Mouse (Mus musculus) midbrain, postnatal 0 days (tissue): ENCODE measurements around the gene Gm12790. TPM values are rescaled to one million over a fixed set of nuclear protein-coding genes. Genes with fewer than 3 reads are reported as not detected.
A peak's percentile ranks its signal among the peaks of the same experiment; 100 is the strongest.
"Not testable (repeated sequence)": the region's sequence is repeated elsewhere in the genome, so short reads cannot be mapped to it uniquely, and the experiment has no call there.

ENCODE experiments used
- ATAC-seq: fragments of 200-750 bp; cut with Nextera tagmentation; 2 replicates; pipeline ENCODE4 v1.8.0; 2017; ENCODE audit warnings: moderate number of reproducible peaks, mild to moderate bottlenecking, moderate TSS enrichment, moderate library complexity; ENCODE audit not compliant: low FRiP score
- DNase-seq: peaks from one replicate; pipeline ENCODE4 v3.0.0-alpha.2; 2015; ENCODE audit warnings: low spot score
- H3K27ac ChIP-seq: fragments of 300-500 bp; sonication (generic); 2 replicates; pipeline ENCODE4 v1.5.1; 2014; ENCODE audit warnings: low read depth, mild to moderate bottlenecking, low read length, mixed read lengths
- H3K27me3 ChIP-seq: fragments of 300-500 bp; sonication (generic); 2 replicates; pipeline ENCODE4 v1.6.1; 2014; ENCODE audit warnings: low read length, control low read depth, mixed read lengths; ENCODE audit not compliant: insufficient read depth
- H3K36me3 ChIP-seq: fragments of 300-500 bp; sonication (generic); 2 replicates; pipeline ENCODE4 v1.6.1; 2014; ENCODE audit warnings: low read length, control low read depth, mixed read lengths; ENCODE audit not compliant: insufficient read depth
- H3K4me1 ChIP-seq: fragments of 300-500 bp; sonication (generic); 2 replicates; pipeline ENCODE4 v1.6.1; 2014; ENCODE audit warnings: mild to moderate bottlenecking, control low read depth, antibody characterized with exemption, low read length, mixed read lengths; ENCODE audit not compliant: insufficient read depth
- H3K4me2 ChIP-seq: fragments of 300-500 bp; sonication (generic); 2 replicates; pipeline ENCODE4 v1.6.1; 2014; ENCODE audit warnings: low read depth, mild to moderate bottlenecking, low read length, mixed read lengths; ENCODE audit not compliant: poor library complexity, severe bottlenecking
- H3K4me3 ChIP-seq: fragments of 300-500 bp; sonication (generic); 2 replicates; pipeline ENCODE4 v1.5.1; 2014; ENCODE audit warnings: low read depth, mild to moderate bottlenecking, low read length, moderate library complexity
- H3K9ac ChIP-seq: fragments of 300-500 bp; sonication (generic); replicated peaks from 2 replicates; pipeline ENCODE4 v1.6.1; 2014; ENCODE audit warnings: mild to moderate bottlenecking, low read length, moderate library complexity, mixed read lengths; ENCODE audit not compliant: poor library complexity, severe bottlenecking
- H3K9me3 ChIP-seq: fragments of 300-500 bp; sonication (generic); 2 replicates; pipeline ENCODE4 v1.6.1; 2016; ENCODE audit warnings: low read length, control low read depth
- CTCF ChIP-seq: IDR thresholded peaks from 2 replicates; pipeline ENCODE4 v1.5.1; 2016; ENCODE audit warnings: antibody characterized with exemption, mild to moderate bottlenecking
- WGBS: fragments of 180-500 bp; shearing (Covaris S2); extraction: QIAGEN DNeasy Blood & Tissue Kit; methylation state at CpG from one replicate; pipeline ENCODE4 v1.1.7; 2014; 5-methylcytosine and 5-hydroxymethylcytosine counted together
- polyA plus RNA-seq: library from polyadenylated mRNA; unstranded; fragments of >200 nt; fragmentation: Nextera tagmentation; extraction: Ambion mirVana; gene quantifications from 2 replicates; pipeline ENCODE4 v1.2.1, GENCODE M21; 2015
- total RNA-seq: library from RNA; depleted of rRNA; stranded (reverse); fragments of >200 nt; gene quantifications from 2 replicates; pipeline ENCODE4 v1.2.3, GENCODE M21; 2014; rRNA removed

The Gm12790 gene
- not detected in 2 replicates for total RNA-seq
- polyA plus RNA-seq = not detected in 2 replicates

DNA sequence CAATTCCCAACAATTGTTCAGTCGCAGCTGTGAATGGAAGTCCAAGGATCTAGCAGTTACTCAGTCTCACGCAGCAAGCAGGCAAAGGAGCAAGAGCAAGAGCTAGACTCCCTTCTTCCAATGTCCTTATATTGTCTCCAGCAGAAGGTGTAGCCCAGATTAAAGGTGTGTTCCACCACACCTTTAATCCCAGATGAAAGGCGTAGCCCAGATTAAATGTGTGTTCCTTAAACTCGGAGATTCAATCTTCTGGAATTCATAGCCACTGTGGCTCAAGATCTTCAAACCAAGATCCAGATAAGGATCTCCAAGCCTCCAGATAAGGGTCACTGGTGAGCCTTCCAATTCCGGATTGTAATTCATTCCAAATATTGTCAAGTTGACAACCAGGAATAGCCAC is at the start of gene Gm12790:
Gene Gm12790 (minus strand): TSS at position 101 of the 400 bp plus-strand sequence.
- not testable (repeated sequence) for H3K9me3 ChIP-seq, H3K27me3 ChIP-seq, DNase-seq, H3K27ac ChIP-seq, H3K4me1 ChIP-seq, H3K36me3 ChIP-seq, H3K4me3 ChIP-seq, H3K9ac ChIP-seq, H3K4me2 ChIP-seq, ATAC-seq
- WGBS = 90% methylated on average over 1 of the region's 5 CpGs

DNA sequence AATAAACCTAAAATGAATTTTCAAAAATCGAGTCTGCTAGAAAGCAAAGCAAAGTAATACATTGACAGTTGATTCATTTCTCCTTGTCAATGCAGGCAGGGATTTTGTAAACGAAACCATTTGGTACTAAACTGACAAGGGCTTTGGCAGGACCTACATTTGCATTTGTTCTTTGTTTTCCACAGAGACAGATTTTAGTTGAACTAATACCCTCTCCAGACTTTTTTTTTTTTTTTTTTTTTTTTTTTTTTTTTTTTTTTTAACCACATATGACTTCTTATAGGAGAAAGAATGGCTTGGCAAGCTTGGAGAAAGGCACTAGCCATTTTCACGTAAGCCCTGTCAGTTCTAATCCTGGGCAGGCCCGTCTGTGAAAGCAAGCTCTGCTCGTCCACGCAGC is 45.8 kb upstream of the Gm12790 start:
- ATAC-seq (no peak), DNase-seq (no peak)
- WGBS = 81% methylated on average over 6 of the region's 6 CpGs
- no peaks in the 10 kb centered on the region for H3K9me3 ChIP-seq
- no peak overlapping the region for H3K4me2 ChIP-seq
- no peak overlapping the region for H3K4me3 ChIP-seq
- H3K27ac ChIP-seq = no peak overlapping the region
- H3K36me3 ChIP-seq = no peaks in the 10 kb centered on the region
- H3K4me1 ChIP-seq = no peaks in the 10 kb centered on the region
- no peaks in the 10 kb centered on the region for H3K27me3 ChIP-seq
- no peak overlapping the region for H3K9ac ChIP-seq
- TF ChIP-seq CTCF = no peak

DNA sequence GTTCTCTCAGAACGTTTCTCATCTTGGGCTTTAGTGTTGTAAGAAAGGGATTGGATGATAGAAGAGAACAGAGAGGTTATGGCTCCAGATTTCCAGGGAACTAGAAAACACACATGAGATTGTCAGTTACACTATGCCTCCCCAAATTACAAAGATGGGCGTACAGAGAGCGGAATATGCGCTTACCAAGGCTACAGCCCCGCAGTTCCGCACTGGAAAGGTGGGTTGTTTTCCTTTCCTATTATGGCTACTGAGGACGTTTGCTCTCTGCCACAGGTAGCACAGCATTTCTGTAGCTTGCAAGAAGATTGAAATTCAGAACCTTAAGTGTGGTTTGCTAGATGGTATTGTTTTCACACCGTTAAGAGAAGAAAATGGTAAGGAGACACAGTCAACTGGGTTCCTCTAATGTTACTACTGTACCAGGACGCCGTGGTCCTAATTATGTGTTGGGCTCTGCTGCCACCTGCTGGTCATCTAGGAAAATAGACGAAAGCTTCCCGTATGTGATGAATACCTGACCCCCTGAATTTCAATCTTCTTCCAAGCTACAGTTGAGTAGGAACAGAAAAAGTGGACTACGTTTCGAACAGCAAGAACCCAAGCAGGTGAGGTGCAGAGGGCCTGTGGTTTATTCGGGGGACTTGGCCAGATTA is 17.5 kb upstream of the Gm12790 start:
- Histone ChIP-seq H3K4me3 (no peak overlapping the region), H3K9ac (no peak overlapping the region), H3K36me3 (no peaks in the 10 kb centered on the region), H3K4me1 (no peaks in the 10 kb centered on the region), H3K27ac (no peak overlapping the region), H3K27me3 (no peaks in the 10 kb centered on the region), H3K4me2 (no peak overlapping the region), H3K9me3 (no peaks in the 10 kb centered on the region)
- WGBS = 39% methylated on average over 15 of the region's 15 CpGs
- DNase-seq (peak; percentile 91), ATAC-seq (peak; percentile 71; the same call in 1 of the 2 replicates)
- peak; percentile 94 for TF ChIP-seq CTCF

GRCm38 (mm10) chr4:101997426-101997825 is 16.6 kb upstream of the Gm12790 start:
- Histone ChIP-seq H3K4me1 (no peaks in the 10 kb centered on the region), H3K27ac (no peak overlapping the region), H3K9ac (no peak overlapping the region), H3K27me3 (no peaks in the 10 kb centered on the region), H3K4me3 (no peak overlapping the region), H3K4me2 (no peak overlapping the region), H3K9me3 (no peaks in the 10 kb centered on the region), H3K36me3 (no peaks in the 10 kb centered on the region)
- ATAC-seq = no peak
- no peak for TF ChIP-seq CTCF
- WGBS = 95% methylated on average over 5 of the region's 5 CpGs
- DNase-seq = no peak

- not testable (repeated sequence) for H3K4me3 ChIP-seq, H3K9me3 ChIP-seq, ATAC-seq, H3K9ac ChIP-seq, H3K4me2 ChIP-seq, H3K36me3 ChIP-seq, DNase-seq, H3K27ac ChIP-seq, H3K4me1 ChIP-seq, H3K27me3 ChIP-seq
- 87% methylated on average over 2 of the region's 2 CpGs for WGBS
Observed at GRCm38 (mm10) chr4:101986326-101986725, 5.5 kb upstream of the Gm12790 start, which contains the start of gene Gm12789. Gm12789 (plus strand) TSS chr4:101986626.

GRCm38 (mm10) chr4:101985678-101986077 is 4.8 kb upstream of the Gm12790 start:
- Histone ChIP-seq H3K9ac (no peak overlapping the region), H3K9me3 (no peaks in the 10 kb centered on the region), H3K36me3 (no peaks in the 10 kb centered on the region), H3K4me1 (no peaks in the 10 kb centered on the region), H3K27ac (no peak overlapping the region), H3K4me3 (no peak overlapping the region), H3K4me2 (no peak overlapping the region), H3K27me3 (no peaks in the 10 kb centered on the region)
- 91% methylated on average over 5 of the region's 5 CpGs for WGBS
- no peak for TF ChIP-seq CTCF
- ATAC-seq (no peak), DNase-seq (no peak)

GRCm38 (mm10) chr4:101940107-101940506 is 40.7 kb downstream of the Gm12790 start, which contains the start of gene Gm12794:
Gm12794 (plus strand) TSS chr4:101940407.
- H3K9me3 ChIP-seq, H3K4me1 ChIP-seq, H3K4me3 ChIP-seq, H3K9ac ChIP-seq, ATAC-seq, H3K4me2 ChIP-seq, H3K27me3 ChIP-seq, H3K36me3 ChIP-seq, DNase-seq, H3K27ac ChIP-seq: not testable (repeated sequence)
- WGBS = 87% methylated on average over 2 of the region's 2 CpGs
